Mouse (Mus musculus) forebrain, embryonic 14.5 days (tissue): ENCODE measurements around the gene Ckap5. TPM values are rescaled to one million over a fixed set of nuclear protein-coding genes. Genes with fewer than 3 reads are reported as not detected.

Experiments
- ATAC-seq: fragments of 200-750 bp; cut with Nextera tagmentation; 2 replicates; pipeline ENCODE4 v1.8.0; 2017; ENCODE audit warnings: mild to moderate bottlenecking, moderate library complexity
- DNase-seq: peaks from one replicate; pipeline ENCODE4 v3.0.0-alpha.2; 2015; ENCODE audit warnings: low spot score
- H3K27ac ChIP-seq: fragments of 300-500 bp; sonication (generic); 2 replicates; pipeline ENCODE4 v1.5.1; 2014; ENCODE audit warnings: low read depth, mild to moderate bottlenecking, control low read depth, low read length, moderate library complexity
- H3K27me3 ChIP-seq: fragments of 300-500 bp; sonication (generic); replicated peaks from 2 replicates; pipeline ENCODE4 v1.6.1; 2014; ENCODE audit warnings: low read length, control low read depth, mixed read lengths; ENCODE audit not compliant: control insufficient read depth, insufficient read depth
- H3K36me3 ChIP-seq: fragments of 300-500 bp; sonication (generic); 2 replicates; pipeline ENCODE4 v1.6.1; 2014; ENCODE audit warnings: low read length, control low read depth; ENCODE audit not compliant: control insufficient read depth, insufficient read depth
- H3K4me1 ChIP-seq: fragments of 300-500 bp; sonication (generic); 2 replicates; pipeline ENCODE4 v1.6.1; 2014; ENCODE audit warnings: antibody characterized with exemption, low read length, control low read depth; ENCODE audit not compliant: control insufficient read depth, insufficient read depth
- H3K4me2 ChIP-seq: fragments of 300-500 bp; sonication (generic); 2 replicates; pipeline ENCODE4 v1.6.1; 2014; ENCODE audit warnings: mild to moderate bottlenecking, control low read depth, low read length
- H3K4me3 ChIP-seq: fragments of 300-500 bp; sonication (generic); 2 replicates; pipeline ENCODE4 v1.5.1; 2014; ENCODE audit warnings: low read depth, low read length, control low read depth
- H3K9ac ChIP-seq: fragments of 300-500 bp; sonication (generic); 2 replicates; pipeline ENCODE4 v1.6.1; 2014; ENCODE audit warnings: mild to moderate bottlenecking, low read length, control low read depth, moderate library complexity
- H3K9me3 ChIP-seq: fragments of 300-500 bp; sonication (generic); replicated peaks from 2 replicates; pipeline ENCODE4 v1.6.1; 2016; ENCODE audit warnings: low read length, control low read depth, mixed read lengths; ENCODE audit not compliant: control insufficient read depth
- WGBS: fragments of 180-500 bp; shearing (Covaris S2); extraction: QIAGEN DNeasy Blood & Tissue Kit; methylation state at CpG from one replicate; pipeline ENCODE4 v1.1.7; 2014; 5-methylcytosine and 5-hydroxymethylcytosine counted together
- polyA plus RNA-seq: library from polyadenylated mRNA; unstranded; fragments of >200 nt; fragmentation: Nextera tagmentation; extraction: Ambion mirVana; gene quantifications from 2 replicates; pipeline ENCODE4 v1.2.1, GENCODE M21; 2014

The Ckap5 gene
- polyA plus RNA-seq, 1 experiment from 2014 or later: 106 TPM

DNA sequence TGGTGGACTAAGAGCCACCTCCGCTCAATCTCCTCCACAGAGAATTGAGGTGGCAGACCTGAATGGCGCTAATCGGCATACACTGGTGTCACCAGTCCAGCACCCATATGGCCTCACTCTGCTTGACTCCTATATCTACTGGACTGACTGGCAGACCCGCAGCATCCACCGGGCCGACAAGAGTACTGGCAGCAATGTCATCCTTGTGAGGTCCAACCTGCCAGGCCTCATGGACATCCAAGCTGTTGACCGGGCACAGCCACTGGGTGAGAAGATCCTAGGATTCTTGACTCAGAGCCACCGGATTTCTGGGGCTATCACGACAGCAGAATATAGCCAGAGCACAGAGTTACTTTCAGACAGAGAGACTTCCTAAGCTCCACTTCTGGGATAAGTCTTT lies 32.6 kb upstream of the Ckap5 start:
- DNase-seq (no peak), ATAC-seq (no peak)
- no peaks in the 10 kb centered on the region for H3K9me3 ChIP-seq
- peaks cover 81% of the 10 kb centered on the region for H3K36me3 ChIP-seq
- 97% methylated on average over 9 of the region's 9 CpGs for WGBS
- H3K27ac ChIP-seq: no peak overlapping the region
- H3K4me3 ChIP-seq: no peak overlapping the region
- H3K4me1 ChIP-seq: no peaks in the 10 kb centered on the region
- H3K9ac ChIP-seq: no peak overlapping the region
- no peaks in the 10 kb centered on the region for H3K27me3 ChIP-seq
- no peak overlapping the region for H3K4me2 ChIP-seq

DNA sequence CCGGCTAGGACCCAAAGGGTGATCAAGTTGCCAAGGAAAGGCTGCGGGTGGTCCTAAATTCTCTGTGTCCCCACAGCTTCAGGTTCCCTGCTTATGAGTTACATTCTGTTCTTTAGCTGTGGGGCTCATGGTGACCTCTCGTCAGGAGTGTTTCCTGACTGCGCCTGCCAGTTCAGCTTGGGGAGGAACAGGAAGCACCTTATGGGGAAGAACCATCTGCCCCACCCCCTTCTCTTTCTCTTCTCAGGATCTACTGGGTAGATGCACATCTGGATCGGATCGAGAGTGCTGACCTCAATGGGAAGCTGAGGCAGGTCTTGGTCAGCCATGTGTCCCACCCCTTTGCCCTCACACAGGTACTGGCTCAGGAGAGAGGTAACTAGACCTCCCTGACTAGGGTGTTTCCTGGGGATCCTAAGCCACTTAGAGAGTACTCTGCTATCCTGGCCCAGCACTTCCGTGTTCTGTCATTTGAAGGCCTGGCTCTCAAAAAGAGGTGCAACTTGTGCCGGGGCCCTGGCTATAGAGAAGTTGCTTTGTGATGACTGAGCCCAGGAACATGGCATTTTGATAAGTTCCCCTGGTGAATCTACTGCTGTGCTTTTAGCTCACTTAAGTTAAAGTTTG lies 28.4 kb upstream of the Ckap5 start:
- H3K36me3 ChIP-seq: peaks cover 69% of the 10 kb centered on the region
- H3K4me2 ChIP-seq: no peak overlapping the region
- no peaks in the 10 kb centered on the region for H3K9me3 ChIP-seq
- WGBS: 90% methylated on average over 8 of the region's 8 CpGs
- no peak overlapping the region for H3K9ac ChIP-seq
- DNase-seq (no peak), ATAC-seq (no peak)
- no peak overlapping the region for H3K4me3 ChIP-seq
- H3K27ac ChIP-seq: no peak overlapping the region
- H3K27me3 ChIP-seq: no peaks in the 10 kb centered on the region
- no peaks in the 10 kb centered on the region for H3K4me1 ChIP-seq

DNA sequence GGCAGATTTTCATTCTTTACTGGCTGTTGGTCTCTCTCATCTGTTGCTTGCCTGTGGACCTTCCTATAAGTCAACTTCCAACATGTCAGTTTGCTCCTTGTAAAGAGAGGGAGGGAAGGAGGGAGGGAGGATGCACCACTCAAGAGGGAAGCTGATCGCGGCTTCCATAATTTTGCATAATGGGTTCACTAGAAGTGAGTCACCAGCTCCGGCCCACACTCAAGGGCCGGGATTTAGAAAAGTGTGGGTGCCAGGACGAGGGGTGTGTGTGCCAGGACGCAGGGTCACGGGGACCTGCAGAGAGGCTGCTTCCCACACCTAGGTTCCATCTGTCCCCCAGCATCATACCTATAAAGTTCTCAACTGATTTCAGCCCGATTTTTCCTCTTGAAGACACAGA lies 18.5 kb upstream of the Ckap5 start:
- Histone ChIP-seq H3K27ac (no peak overlapping the region), H3K4me3 (no peak overlapping the region), H3K4me1 (no peaks in the 10 kb centered on the region), H3K27me3 (no peaks in the 10 kb centered on the region), H3K36me3 (peaks cover 55% of the 10 kb centered on the region), H3K9me3 (no peaks in the 10 kb centered on the region), H3K4me2 (no peak overlapping the region), H3K9ac (no peak overlapping the region)
- ATAC-seq (no peak), DNase-seq (no peak)
- WGBS: 95% methylated on average over 8 of the region's 8 CpGs

DNA sequence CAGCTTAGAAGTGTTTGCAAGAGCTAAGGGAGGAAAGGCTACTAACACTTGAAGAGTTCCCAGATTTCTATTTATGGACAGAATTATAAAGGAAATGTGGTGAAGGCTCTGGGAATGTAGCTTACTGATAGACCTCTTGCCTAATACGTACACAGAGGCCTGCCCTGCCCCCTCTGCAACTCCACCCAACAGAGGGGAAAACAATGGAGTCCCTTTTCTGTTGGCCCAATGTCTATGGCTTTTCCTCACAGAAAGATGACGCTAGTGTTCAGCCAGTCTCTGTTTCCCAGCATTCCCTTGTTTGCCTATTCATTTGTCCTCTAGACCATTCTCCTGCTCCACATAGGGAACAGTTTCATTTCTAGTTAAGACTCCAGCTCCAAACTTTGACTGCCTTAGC lies 9.4 kb upstream of the Ckap5 start:
- Histone ChIP-seq H3K4me3 (no peak overlapping the region), H3K36me3 (peaks cover 18% of the 10 kb centered on the region; the same call in 1 of the 2 replicates), H3K27ac (no peak overlapping the region), H3K9ac (no peak overlapping the region), H3K9me3 (no peaks in the 10 kb centered on the region), H3K4me1 (no peaks in the 10 kb centered on the region), H3K27me3 (no peaks in the 10 kb centered on the region), H3K4me2 (no peak overlapping the region)
- ATAC-seq: no peak
- DNase-seq: peak; percentile 18
- 2% methylated on average over 2 of the region's 2 CpGs for WGBS

DNA sequence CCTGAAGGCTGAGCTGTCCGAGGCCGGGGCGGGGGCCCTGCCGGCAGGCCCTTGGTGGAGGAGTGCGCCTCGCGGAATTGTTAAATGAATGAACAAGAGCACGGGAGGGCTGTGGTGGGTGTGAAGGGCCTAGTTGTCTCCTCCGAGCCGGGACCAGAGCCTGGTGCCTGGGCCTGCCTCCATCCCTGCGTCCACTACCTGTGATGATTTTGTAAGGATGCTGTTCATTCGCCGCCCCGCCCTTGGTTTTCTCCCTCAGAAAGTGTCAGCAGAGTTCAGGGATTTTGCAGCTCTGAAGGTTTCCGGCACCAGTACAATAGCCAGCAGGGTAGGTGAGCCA lies 555 bp downstream of the Ckap5 start:
- no peaks in the 10 kb centered on the region for H3K27me3 ChIP-seq
- 0% methylated on average over 15 of the region's 15 CpGs for WGBS
- H3K4me1 ChIP-seq: peaks cover 2% of the 10 kb centered on the region; the same call in 1 of the 2 replicates
- H3K9me3 ChIP-seq: no peaks in the 10 kb centered on the region
- H3K4me2 ChIP-seq: peak overlapping the region; percentile 72
- peaks cover 7% of the 10 kb centered on the region; the same call in 1 of the 2 replicates for H3K36me3 ChIP-seq
- peak overlapping the region; percentile 88 for H3K27ac ChIP-seq
- H3K4me3 ChIP-seq: peak overlapping the region; percentile 94
- peak overlapping the region; percentile 95 for H3K9ac ChIP-seq
- DNase-seq (no peak), ATAC-seq (peak; percentile 71)

DNA sequence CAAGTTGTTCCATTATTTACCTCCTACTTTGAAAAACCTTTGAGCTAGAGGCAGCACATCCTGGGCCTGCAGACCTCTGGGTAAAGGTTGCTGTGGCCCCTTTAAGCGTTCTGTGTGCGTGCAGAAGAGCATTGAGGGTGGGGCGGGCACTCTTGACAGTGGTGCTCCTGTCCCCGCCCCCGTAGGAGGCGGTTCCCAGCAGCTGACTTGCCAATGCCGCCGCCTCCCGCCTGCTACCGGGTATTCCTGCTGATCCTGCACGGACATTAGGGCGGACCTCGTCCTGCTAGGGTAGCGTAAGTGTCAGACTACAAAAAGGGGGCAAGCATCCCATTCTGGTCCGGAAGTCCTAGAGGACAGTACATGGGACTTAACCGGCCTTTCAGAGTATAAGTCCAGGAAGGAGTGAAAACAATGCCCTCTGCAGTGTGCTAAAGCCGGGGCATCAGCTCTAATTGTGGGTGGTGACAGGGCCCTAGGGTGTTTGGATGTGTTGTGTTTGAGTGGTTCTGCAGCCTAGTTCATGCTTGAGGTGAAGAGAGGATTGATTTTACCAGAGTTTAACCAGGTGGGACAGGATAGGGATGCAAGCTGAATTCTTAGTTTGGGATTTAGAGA lies 11.1 kb downstream of the Ckap5 start:
- WGBS: 2% methylated on average over 17 of the region's 17 CpGs
- peak; percentile 89 for ATAC-seq
- no peaks in the 10 kb centered on the region for H3K36me3 ChIP-seq

DNA sequence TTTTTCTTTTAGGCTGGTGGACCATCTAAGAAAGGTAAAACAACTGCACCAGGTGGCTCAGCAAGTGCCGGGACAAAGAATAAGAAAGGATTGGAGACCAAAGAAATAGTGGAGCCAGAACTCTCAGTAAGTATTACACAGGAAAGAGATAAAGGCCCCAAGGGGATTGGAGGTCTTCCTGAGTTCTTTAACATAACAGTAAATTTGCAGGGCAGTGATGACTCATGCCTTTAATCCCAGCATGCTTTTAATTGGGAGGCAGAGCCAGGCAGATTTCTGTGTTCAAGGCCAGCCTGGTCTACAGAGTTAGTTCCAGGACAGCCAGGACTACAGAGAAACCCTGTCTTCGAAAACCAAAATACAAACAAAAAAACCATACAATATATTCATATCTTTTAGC lies 41.6 kb downstream of the Ckap5 start:
- no peak overlapping the region for H3K27ac ChIP-seq
- no peak overlapping the region for H3K9ac ChIP-seq
- DNase-seq: no peak
- peaks cover 85% of the 10 kb centered on the region for H3K36me3 ChIP-seq
- H3K9me3 ChIP-seq: no peaks in the 10 kb centered on the region
- WGBS: 93% methylated on average over 2 of the region's 2 CpGs
- H3K27me3 ChIP-seq: no peaks in the 10 kb centered on the region
- no peaks in the 10 kb centered on the region for H3K4me1 ChIP-seq
- no peak for ATAC-seq
- no peak overlapping the region for H3K4me2 ChIP-seq
- H3K4me3 ChIP-seq: no peak overlapping the region

More for the DNA sequence above, 11.1 kb downstream of the Ckap5 start:
- DNase-seq: peak; percentile 77
- Histone ChIP-seq H3K27me3 (no peaks in the 10 kb centered on the region), H3K27ac (no peak overlapping the region), H3K4me2 (peak overlapping the region; percentile 46), H3K9me3 (no peaks in the 10 kb centered on the region), H3K4me3 (peak overlapping the region; percentile 23), H3K4me1 (peaks cover 6% of the 10 kb centered on the region), H3K9ac (0 out of 2 replicates have a peak overlapping the region, but pooled peaks have one; percentile 9)

DNA sequence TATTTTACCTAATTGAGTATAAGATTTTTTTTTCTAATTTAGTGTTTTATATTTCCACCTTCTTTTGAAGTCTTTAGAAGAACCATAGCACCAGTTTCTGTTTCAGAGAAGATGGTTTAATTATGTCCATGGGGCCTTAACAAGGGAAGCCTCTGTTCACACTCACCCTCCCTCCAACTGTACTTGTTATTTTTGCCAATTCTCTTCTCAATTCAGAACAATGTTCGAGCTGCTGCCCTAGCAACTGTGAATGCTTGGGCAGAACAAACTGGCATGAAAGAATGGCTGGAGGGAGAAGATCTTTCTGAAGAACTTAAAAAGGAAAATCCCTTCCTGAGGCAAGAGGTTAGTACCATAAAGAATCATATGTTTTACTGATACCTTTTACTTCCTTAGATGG lies 54.3 kb downstream of the Ckap5 start:
- DNase-seq: peak; percentile 56
- WGBS: 57% methylated on average over 1 of the region's 1 CpGs

DNA sequence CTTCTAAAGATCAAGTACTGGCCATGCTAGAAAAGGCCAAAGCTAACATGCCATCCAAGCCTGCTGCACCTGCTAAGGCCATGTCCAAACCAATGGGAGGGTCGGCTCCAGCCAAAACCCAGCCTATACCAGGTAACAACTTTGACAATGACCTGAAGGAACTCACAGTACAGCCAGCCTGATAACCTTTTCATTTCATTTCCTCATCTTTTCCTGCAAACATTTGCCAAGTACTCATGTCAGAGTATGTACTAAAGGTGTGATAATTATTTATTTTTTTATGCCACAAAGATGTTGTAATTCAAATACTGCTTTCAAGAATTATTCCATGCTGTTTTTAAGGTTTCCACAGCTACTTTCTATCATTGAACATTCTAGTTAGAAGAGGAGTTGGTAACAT lies 59.7 kb downstream of the Ckap5 start:
- Histone ChIP-seq H3K4me3 (no peak overlapping the region), H3K4me2 (no peak overlapping the region), H3K36me3 (peaks cover 76% of the 10 kb centered on the region), H3K27ac (no peak overlapping the region), H3K27me3 (no peaks in the 10 kb centered on the region), H3K4me1 (no peaks in the 10 kb centered on the region), H3K9ac (no peak overlapping the region), H3K9me3 (no peaks in the 10 kb centered on the region)
- no peak for DNase-seq
- ATAC-seq: no peak
- WGBS: 94% methylated on average over 1 of the region's 1 CpGs

More for the DNA sequence above, 54.3 kb downstream of the Ckap5 start:
- no peaks in the 10 kb centered on the region for H3K27me3 ChIP-seq
- no peak for ATAC-seq
- no peak overlapping the region for H3K27ac ChIP-seq
- peaks cover 77% of the 10 kb centered on the region for H3K36me3 ChIP-seq
- H3K4me3 ChIP-seq: no peak overlapping the region
- no peaks in the 10 kb centered on the region; the same call in 1 of the 2 replicates for H3K9me3 ChIP-seq
- no peak overlapping the region for H3K9ac ChIP-seq
- H3K4me1 ChIP-seq: no peaks in the 10 kb centered on the region
- no peak overlapping the region for H3K4me2 ChIP-seq
